Mouse (Mus musculus) v-Abl transformed pro-B cells (cell line): ENCODE results near the gene Lman1l.

Experiments used
- in situ Hi-C, 2 experiments: fragments of 400-800 bp; cut with MboI; formaldehyde crosslinking; loops; one replicate each; pipeline ENCODE4 v1.15.1; 2025; ENCODE audit not compliant: unreplicated experiment in 2 of 2

Lman1l gene

DNA sequence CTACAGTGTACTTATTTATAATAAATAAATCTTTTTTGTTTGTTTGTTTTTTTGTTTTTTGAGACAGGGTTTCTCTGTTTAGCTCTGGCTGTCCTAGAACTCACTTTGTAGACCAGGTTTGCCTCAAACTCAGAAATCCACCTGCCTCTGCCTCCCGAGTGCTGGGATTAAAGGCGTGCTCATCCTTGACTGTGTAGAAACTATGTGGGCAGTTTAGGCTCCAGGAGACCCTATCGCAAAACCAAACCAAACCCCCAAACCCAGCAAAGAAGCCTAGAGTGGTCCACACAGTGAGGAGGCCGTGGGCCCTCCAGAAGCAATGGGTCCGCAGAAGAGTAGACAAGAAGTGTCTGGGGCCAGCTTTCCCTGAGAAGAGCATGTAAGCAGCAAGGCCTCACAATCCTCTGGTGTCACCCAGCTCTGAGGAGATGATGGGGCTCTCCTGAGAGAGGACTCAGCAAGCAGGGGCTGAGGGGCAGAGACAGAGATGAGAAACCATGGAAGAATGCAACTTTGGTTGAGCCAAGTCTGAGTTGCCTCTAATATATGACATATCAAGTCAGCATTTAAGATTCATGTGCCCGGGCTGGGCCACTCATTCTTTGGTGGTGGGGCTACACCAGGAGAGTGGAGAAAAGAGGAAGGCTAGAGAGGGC is 29.7 kb upstream of the Lman1l start:
- in situ Hi-C loops: loop anchor here (5.0 to 25.0 kb wide), 4 partner anchors 33 to 562 kb away; partner anchors contain the start of genes Cox5a (in 1 of the 2), Islr (in 1 of the 2), Islr2 (in 1 of the 2) and Ubl7 (in 1 of the 2)

DNA sequence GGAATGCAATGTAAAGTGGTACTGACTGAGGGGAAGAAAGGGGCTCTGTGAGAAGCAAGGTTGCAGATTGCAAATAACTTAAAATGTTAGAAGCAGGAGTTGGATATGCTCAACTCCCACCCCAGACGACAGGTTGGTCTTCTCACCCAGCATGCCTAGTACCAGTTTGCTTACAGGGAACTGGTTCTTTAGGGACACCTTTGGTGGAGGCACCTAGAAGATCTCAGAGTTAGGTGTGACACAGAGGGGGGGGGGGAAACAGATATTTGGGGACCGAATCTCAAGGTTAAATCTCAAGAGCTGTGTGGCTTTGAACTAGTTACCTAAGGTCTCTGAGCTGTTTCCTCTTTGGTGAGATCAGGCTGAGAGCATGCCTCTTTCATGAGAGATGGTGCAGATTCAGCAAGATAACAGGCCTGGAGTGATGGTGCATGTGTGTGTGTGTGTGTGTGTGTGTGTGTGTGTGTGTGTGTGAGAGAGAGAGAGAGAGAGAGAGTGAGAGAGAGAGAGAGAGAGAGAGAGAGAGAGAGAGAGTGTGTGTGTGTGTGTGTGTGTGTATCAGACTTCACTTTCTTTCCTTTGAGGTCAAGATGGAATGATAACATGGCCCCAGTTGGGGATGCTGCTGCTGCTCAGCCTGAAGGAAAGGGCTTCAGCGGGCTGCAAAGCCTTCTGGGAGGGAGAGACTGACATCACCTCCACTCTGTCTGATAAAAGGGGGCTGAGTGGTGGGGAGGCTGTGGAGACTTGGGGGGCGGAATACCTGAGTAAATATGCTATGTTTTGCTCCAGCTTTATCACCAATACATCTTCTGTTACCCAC is 26.9 kb upstream of the Lman1l start:
- in situ Hi-C loops: loop anchor here in 1 of 2 experiments (10.0 kb wide), 3 partner anchors 287 to 617 kb away; no protein-coding TSS in a partner anchor

DNA sequence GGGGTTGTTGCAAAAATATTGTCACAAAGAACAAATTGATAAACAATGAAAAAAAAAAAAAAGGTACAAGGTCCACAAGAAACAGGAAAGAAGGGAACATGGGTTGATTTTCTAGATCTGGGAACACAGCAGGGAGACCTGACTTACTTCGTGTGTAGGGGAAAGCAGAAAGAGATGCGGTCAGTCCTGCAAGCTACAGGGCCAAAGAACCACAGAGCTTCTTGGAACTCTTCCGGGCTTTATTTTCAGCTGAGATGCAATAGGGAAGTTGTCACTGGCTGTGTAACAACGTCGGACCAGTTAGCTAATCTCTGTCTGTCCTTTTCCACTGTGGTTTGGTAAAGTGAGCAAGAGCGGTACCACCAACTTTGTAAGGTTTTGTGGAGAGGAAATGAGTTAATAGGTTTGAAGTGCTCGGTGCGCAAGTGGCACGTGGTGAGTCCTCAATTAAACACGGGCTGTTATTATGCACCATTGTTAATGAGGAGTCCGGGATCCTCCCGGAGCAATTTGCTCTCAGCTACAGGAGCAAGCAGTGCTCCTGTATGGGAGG is 26.1 kb upstream of the Lman1l start:
- in situ Hi-C loops: loop anchor here in 1 of 2 experiments (10.0 kb wide), 3 partner anchors 288 to 618 kb away; no protein-coding TSS in a partner anchor

DNA sequence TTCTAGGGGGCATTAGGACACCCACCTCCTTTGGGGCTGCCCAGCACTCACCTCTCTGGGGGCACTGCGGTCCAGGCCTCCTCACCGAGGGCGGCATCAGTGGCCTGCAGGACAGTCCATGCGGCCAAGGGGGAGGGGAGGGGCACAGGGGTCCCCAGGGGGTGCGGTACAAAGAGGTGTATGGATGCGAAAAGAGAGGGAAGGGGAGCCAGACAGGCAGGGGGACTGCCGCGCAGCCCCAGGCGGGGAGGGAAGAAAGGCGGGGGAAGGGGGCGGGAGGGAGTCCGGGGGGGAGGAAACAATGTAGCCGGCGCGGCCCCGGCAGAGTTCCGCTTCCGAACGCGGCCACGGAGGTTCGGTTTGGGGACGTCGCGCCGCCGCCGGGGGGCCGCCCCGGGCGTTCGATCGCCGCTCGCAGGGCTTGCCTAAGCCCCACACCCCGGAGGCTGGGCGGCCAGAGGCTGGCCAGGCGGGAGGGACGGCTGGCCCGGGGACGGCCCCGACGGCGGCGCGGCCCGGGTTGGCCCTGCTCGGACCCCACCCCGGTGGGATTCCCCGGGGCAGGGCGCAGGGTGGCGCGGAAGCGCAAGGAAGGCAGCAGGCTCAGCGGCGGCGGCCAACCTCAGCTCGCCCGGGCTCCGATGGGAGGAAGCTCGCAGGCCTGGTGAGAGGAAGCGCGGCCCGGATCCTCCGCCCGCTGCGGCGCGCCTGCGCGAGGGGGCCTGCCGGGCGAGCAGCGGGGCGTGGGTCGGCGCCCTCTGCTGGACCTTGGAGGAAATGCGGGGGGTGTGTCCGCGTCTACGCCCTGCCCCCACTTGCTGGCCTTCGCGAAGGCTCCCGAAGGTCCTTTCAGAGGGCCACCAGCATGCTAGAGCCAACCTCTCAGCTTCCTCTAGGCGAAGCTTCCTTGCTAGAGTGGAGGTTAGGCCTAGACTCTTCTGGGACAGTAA is 24.6 kb upstream of the Lman1l start:
- in situ Hi-C loops: loop anchor here in 1 of 2 experiments (10.0 kb wide), 3 partner anchors 290 to 620 kb away; no protein-coding TSS in a partner anchor

DNA sequence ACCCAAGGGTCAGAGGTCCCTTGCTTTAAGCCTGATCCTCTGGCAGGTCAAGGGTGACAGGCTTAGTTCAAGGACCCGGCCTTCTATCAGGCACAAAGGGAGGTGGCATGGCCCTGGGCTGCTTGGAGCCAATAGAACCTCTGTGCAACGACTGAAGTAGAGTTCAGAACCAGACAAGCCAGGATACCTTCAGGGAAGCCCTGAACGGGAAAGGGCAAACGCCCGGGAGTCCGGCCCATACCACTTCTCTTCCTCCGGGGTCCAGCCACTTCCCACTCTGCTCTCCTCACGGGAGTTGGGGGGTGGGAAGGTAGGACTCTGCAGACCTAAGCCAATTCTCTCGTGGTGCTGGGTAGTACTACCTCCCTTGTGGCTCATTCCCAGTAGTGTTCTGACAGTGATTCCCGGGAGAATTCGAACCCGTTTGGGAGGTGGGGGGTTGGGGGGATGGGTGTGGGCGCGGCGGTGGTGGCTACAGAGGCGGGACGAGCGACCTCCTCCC is 23.9 kb upstream of the Lman1l start:
- in situ Hi-C loops: loop anchor here in 1 of 2 experiments (10.0 kb wide), 3 partner anchors 290 to 620 kb away; no protein-coding TSS in a partner anchor

DNA sequence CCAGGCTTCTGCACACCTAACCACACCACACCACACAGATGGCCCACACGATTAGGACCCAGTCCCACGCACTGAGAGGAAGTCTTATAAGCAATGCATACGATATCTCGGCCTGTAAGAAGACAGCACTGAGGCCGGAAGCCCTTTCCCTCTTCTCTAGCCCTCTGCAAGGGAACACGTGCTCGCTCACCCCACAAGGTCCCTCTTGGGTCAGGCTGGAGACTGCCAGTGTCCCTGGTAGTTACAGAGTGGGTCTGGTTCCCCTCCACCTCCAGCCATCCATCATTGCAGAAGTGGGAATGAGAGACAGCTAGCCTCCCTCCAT is 23.2 kb upstream of the Lman1l start:
- in situ Hi-C loops: loop anchor here in 1 of 2 experiments (10.0 kb wide), 3 partner anchors 291 to 621 kb away; no protein-coding TSS in a partner anchor

DNA sequence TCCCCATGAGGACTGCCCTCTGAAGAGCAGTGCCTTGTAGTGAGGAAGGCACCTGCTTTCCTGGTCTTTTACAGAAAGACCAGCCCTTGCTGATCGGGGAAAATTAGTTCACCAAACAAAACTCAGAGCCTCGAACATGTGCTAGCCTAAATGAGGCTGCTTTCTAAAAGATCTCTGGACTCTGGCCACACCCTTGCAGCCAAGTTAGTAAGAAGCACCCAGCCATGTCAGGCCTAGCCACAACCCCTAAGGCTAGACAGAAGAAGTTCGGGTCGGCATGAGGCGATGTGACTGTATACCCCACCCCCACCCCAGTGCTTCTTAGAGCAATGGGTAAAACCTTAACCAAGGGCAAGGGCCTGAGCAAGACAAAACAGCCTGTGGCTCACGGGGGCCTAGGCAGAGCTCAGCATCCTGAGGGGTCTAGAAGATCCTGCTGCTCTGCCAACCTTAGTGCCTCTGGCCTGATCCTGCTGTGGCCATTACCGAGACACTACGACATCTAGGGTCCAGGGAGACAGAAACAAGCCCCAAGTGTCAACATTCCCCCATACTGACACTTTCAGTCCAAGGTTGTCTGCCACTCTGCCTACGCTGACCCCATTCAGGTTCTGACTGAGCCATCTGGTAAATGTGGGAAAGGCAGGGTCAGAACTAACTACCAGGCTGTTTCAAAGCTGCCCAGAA is 22.7 kb upstream of the Lman1l start:
- in situ Hi-C loops: loop anchor here in 1 of 2 experiments (10.0 kb wide), 3 partner anchors 291 to 621 kb away; no protein-coding TSS in a partner anchor

DNA sequence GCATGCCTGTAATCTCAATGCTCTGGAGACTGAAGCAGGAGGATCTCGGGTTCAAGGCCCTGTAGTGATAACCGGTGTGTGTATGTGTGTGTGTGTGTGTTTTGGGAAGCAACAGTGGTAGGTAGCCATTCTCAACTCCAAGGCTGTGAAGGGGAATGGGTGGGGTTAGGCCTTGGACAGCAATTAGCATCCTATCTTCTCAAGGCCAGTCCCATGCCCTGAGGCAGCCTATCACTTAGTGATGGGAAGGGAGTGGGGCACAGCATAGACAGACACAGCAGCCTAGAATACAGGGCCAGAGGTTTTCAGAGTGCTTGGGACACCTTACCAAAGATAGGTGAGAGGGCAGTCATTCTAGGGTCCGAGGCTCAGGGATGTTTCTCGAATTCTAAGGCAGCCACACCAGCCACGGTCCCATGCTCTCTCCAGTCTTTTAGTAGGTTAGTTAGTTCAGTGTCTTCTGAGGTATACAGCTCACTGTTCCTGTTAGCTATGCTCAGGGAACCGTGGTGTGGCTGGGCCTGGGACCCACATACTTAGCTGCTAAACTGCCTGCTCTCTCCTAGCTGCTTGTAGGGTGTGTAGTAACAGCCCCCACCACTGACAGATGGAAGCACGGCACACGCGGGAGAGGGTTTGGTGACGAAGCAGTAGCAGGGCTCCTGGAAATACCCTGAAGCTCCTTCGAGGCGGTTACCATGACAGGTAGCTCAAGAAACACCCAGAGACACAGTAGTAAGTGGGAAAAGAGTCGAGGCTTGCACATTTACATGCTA is 21.4 kb upstream of the Lman1l start:
- in situ Hi-C loops: loop anchor here in 1 of 2 experiments (10.0 kb wide), 3 partner anchors 293 to 623 kb away; no protein-coding TSS in a partner anchor

DNA sequence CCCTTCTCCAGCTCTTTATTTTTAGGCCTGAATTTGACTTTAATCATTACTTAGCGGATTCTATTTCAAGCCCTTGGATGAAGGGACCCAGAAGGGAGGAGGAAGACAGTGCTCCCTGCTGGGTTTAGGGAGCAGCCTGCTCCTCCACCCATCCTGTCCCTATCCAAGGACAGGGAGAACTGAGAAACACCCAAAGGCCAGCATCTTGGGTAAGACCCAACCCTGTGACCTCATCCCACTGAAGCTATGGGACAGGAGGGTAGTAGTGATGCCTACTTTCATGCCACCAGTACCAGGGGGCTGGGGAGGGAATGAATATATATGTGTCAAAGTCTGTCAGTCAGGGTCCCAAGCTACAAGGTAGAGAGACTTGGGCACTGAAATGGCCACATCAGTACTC is 20.4 kb upstream of the Lman1l start:
- in situ Hi-C loops: loop anchor here in 1 of 2 experiments (10.0 kb wide), 3 partner anchors 294 to 624 kb away; no protein-coding TSS in a partner anchor

DNA sequence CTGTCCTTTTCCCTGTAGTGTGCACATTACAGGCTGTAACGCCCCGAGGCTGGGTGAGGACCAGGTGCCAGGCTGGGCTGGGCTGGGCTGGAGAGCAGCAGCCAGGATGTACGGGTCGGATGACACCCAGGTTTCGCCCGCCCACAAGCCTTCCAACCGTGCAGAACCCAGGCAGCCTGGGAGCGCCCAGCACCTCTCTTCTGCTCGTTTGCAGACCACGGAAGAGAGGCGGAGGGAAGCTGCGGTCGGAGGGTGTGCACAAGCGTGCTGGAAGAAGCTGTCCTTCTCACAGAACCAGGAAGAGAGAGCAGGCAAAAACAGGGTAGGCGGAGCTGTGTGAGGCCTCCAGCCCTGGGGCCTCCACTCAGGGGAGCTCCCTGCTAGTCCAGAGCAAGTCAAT is 19.8 kb upstream of the Lman1l start:
- in situ Hi-C loops: loop anchor here in 1 of 2 experiments (10.0 kb wide), 3 partner anchors 294 to 624 kb away; no protein-coding TSS in a partner anchor

DNA sequence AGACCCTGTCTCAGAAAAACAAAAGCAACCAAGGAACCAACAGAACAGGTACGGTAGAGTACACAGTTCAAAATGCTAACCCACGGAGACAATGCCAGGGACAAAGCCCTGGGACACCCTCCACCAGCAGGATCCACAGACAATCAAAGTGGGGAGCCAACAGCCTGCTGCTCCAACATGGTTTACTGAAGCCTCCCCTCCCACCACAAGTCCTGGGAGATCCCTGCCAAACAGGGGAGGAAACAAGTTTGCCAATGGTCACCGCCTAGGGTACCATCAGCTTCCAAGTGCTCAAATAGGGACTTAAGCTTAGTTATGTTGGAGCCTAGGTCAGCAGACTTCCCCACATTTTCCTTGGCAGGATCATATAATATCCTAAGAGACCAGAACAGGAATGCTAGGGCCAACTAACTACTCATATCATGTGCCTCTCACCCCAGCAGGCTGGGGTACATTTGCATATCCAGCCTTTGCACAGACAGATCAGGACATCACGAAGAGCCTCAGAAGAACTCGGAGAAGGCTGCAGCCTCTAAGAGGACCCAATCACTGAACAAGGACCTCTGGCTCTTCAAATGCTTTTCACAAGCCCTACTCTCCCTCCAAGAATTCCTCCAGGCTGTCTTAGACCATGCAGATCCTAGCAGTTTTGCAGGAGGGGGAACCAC is 19.2 kb upstream of the Lman1l start:
- in situ Hi-C loops: loop anchor here in 1 of 2 experiments (10.0 kb wide), 3 partner anchors 295 to 625 kb away; no protein-coding TSS in a partner anchor

DNA sequence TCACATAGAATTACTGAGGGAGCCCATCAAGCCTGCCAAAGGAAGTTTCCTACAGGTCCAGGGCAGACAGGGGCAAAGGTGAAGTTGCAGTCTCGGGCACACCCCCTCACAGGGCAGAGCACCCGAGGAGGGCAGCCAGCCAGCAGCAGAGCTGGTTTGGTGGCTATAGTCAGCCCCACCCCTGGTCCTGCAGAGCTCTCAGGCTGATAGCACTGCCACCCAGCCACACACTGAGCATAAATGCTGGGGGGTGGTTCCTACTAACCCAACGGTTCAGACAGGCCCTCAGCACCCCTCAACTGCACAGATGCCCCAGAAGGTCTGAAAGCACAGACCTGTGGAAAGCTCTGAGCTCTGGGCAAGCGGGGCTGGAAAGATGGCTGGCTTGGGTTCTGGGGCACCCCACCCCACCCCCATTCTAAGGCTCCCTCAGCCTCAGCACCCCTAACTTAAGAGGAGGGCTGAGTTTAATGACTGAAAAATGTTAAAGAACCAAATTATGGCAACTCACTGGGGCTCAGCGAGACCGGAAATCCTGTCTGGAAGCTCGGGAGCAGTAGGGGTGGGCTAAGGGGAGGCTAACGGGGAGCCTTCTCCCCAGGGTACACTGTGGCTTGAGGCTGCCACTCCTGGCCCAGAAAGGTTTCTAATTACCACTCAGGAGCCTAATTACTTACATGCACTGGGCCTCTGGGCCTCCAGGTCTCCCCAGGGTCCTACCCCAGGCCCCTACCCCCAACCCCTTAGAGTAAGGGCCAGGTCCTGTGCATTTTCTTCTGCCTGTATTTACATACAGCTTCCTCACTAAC is 18.3 kb upstream of the Lman1l start:
- in situ Hi-C loops: no loop called here

DNA sequence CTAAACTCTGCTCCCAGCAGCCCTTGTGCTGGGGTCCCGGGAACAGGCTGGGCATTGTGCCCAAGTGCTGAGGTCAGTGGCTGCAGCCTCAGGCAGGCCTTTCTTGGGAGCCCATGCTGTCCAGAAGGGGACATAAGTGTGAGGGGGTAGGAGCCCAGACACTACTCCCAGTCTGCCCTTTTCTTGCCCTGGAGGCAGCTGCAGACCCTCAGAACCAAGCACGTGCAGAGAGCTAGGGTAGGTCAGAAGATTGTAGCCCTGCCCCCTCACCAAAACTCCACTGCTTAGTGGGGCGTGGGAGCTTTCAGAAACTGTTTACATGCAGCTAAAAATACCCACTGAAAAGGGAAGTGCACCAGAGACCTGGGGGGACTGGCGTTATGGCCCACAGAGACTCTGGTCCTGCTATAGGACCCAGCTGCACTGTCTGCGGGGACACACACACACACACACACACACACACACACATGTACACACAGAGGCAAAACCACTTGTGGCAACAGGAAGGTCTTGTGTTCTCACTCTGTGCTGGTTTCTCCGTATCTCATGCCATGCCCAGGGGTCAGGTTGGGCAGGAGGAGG is 17.3 kb upstream of the Lman1l start:
- in situ Hi-C loops: no loop called here

DNA sequence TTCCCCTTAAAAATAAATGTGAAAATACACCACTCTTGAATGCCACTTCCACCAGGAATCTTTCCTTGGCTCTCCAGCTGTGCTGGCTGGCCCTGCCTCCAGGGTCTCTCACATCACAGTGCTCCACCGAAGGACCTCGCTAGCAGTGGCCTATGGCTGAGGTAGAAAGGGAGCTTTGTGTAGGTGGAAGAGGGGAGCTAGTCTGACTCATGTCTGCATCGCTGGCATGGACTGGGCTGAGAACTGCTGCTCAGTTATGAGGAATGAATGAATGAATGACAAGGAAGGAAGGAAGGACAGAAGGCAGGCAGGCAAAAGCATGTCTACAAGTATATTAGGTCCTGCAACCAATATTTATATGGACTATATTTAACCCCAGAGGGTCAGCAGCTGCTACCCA is 16.7 kb upstream of the Lman1l start:
- in situ Hi-C loops: no loop called here

DNA sequence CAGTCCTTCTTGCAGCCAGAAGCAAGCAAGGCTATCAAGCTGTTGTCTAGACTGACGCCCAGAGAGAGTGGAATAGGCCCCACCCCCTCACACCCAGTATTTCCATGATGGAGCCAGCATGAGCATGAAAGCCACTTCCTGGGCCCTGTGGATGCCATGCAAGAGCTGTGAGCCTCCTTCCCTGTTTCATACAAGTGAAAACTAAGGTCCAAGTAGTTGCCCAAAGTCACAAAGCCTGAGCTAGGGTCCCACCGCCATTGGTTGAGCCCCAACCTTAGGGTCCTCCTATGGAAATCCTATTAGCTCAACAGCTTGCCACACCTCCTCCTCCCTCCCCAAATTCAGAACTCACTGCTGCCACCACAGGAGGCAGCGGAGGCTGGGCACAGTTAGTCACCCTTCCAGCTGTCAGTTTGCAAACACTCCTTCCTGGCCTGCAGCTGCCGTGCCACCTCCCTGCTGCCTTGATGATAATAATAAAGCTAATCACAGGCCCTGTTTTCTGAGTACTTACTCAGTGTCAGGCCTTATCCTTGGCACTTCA is 13.0 kb upstream of the Lman1l start:
- in situ Hi-C loops: no loop called here
